Mouse (Mus musculus) intestine, embryonic 14.5 days (tissue): Measurements from ENCODE around the gene 3110082I17Rik. TPM values are rescaled to one million over a fixed set of nuclear protein-coding genes. Genes with fewer than 3 reads are reported as not detected.

Experiments used
- ATAC-seq: fragments of 200-750 bp; cut with Nextera tagmentation; replicated peaks from 2 replicates; pipeline ENCODE4 v1.8.0; 2017; ENCODE audit warnings: low read depth, moderate number of reproducible peaks, moderate TSS enrichment, moderate library complexity; ENCODE audit not compliant: low FRiP score, low TSS enrichment
- DNase-seq: peaks from one replicate; pipeline ENCODE4 v3.0.0-alpha.2; 2018; ENCODE audit warnings: low spot score
- H3K27ac ChIP-seq: fragments of 300-500 bp; sonication (generic); 2 replicates; pipeline ENCODE4 v1.5.1; 2014; ENCODE audit warnings: low read depth, mild to moderate bottlenecking, control low read depth
- H3K27me3 ChIP-seq: fragments of 300-500 bp; sonication (generic); replicated peaks from 2 replicates; pipeline ENCODE4 v1.6.1; 2014; ENCODE audit warnings: low read length, control low read depth; ENCODE audit not compliant: control insufficient read depth, insufficient read depth
- H3K36me3 ChIP-seq: fragments of 300-500 bp; sonication (generic); 2 replicates; pipeline ENCODE4 v1.6.1; 2014; ENCODE audit warnings: low read length, control low read depth; ENCODE audit not compliant: control insufficient read depth, insufficient read depth
- H3K4me1 ChIP-seq: fragments of 300-500 bp; sonication (generic); replicated peaks from 2 replicates; pipeline ENCODE4 v1.6.1; 2014; ENCODE audit warnings: low read length, control low read depth, mixed read lengths; ENCODE audit not compliant: control insufficient read depth, insufficient read depth
- H3K4me2 ChIP-seq: fragments of 300-500 bp; sonication (generic); 2 replicates; pipeline ENCODE4 v1.6.1; 2014; ENCODE audit warnings: low read length
- H3K4me3 ChIP-seq: fragments of 300-500 bp; sonication (generic); 2 replicates; pipeline ENCODE4 v1.5.1; 2014; ENCODE audit warnings: low read depth, low read length, control low read depth, mixed read lengths
- H3K9ac ChIP-seq: fragments of 300-500 bp; sonication (generic); 2 replicates; pipeline ENCODE4 v1.6.1; 2014; ENCODE audit warnings: mild to moderate bottlenecking, low read length
- H3K9me3 ChIP-seq: fragments of 300-500 bp; sonication (generic); 2 replicates; pipeline ENCODE4 v1.6.1; 2016; ENCODE audit warnings: low read length, control low read depth; ENCODE audit not compliant: control insufficient read depth
- WGBS: fragments of 180-500 bp; shearing (Covaris S2); extraction: QIAGEN DNeasy Blood & Tissue Kit; methylation state at CpG from one replicate; pipeline ENCODE4 v1.1.7; 2014; 5-methylcytosine and 5-hydroxymethylcytosine counted together
- polyA plus RNA-seq: library from polyadenylated mRNA; unstranded; fragments of >200 nt; fragmentation: Nextera tagmentation; extraction: Ambion mirVana; gene quantifications from 2 replicates; pipeline ENCODE4 v1.2.1, GENCODE M21; 2014

Gene 3110082I17Rik
- polyA plus RNA-seq, 1 experiment from 2014 or later, result 44.4 TPM

DNA sequence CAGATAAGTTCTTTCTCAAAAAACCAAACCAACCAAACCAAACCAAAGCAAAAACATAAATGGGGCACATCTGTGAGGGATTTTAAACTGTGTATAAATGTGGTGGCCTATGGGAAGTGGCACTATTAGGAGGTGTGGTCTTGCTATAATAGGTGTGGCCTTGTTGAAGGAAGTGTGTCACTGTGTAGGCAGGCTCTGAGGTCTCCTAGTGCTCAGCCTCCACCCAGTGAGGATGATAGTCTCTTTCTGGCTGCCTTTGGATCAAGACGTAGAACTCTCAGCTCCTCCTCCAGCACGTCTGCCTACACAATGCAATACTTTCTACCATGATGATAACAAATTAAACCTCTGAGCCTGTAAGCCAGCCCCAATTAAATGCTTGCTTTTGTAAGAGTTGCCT, 6.0 kb upstream of the 3110082I17Rik start:
- no peaks in the 10 kb centered on the region for H3K4me1 ChIP-seq
- ATAC-seq, result no peak
- no peak for DNase-seq
- no peak overlapping the region for H3K9ac ChIP-seq
- H3K9me3 ChIP-seq, result no peaks in the 10 kb centered on the region
- no peak overlapping the region for H3K27ac ChIP-seq
- no peak overlapping the region for H3K4me2 ChIP-seq
- H3K36me3 ChIP-seq, result peaks cover 7% of the 10 kb centered on the region
- H3K27me3 ChIP-seq, result no peaks in the 10 kb centered on the region
- 74% methylated on average over 2 of the region's 2 CpGs for WGBS
- H3K4me3 ChIP-seq, result no peak overlapping the region

DNA sequence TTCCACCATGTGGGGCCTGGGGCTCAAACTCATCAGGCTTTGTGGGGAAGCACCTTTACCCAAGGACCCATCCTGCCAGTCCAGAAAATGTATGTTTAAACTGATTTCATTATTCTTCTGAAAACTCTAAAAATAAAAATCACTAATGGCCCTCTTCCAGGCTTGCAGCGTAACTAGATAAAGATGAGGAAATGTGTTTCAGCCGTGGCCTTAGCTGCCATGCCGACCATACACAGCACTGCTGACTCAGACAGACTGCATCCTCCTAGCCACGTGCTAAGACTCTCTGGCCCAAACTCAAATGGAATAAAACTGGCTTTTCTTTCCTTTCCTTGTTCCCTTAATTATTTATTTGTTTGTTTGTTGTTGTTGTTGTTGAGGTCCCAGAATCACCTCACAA, 4.5 kb upstream of the 3110082I17Rik start:
- no peak for ATAC-seq
- no peak for DNase-seq
- H3K27ac ChIP-seq, result no peak overlapping the region
- H3K9ac ChIP-seq, result no peak overlapping the region
- peaks cover under 1% of the 10 kb centered on the region; the same call in 1 of the 2 replicates for H3K4me1 ChIP-seq
- no peak overlapping the region for H3K4me3 ChIP-seq
- no peaks in the 10 kb centered on the region for H3K9me3 ChIP-seq
- WGBS, result 67% methylated on average over 4 of the region's 4 CpGs
- no peak overlapping the region for H3K4me2 ChIP-seq
- no peaks in the 10 kb centered on the region for H3K36me3 ChIP-seq
- H3K27me3 ChIP-seq, result no peaks in the 10 kb centered on the region

DNA sequence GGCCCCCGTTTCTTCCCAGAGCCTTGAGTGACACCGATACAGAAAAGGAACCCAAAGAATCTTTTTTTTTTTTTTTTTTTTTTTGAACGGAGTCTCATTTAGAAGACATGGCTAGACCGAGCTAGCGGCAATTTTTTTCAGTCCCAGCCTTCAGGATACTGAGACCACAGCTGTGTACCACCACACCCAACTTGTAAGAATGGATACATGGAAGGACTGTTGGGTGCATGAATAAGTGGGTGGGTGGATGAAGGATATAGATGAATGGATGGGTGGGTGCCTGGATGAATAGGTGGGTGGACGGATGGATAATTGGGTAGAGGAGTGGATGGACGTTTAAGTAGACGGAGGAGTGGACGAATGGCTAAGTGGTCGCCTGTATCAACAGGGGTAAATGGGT, 389 bp downstream of the 3110082I17Rik start:
- Histone ChIP-seq H3K27ac (no peak overlapping the region), H3K4me1 (peaks cover 7% of the 10 kb centered on the region; the same call in 1 of the 2 replicates), H3K27me3 (no peaks in the 10 kb centered on the region), H3K4me2 (peak overlapping the region; percentile 89), H3K36me3 (peaks cover 7% of the 10 kb centered on the region; the same call in 1 of the 2 replicates), H3K9me3 (no peaks in the 10 kb centered on the region), H3K9ac (peak overlapping the region; percentile 63), H3K4me3 (peak overlapping the region; percentile 68)
- WGBS, result 10% methylated on average over 10 of the region's 10 CpGs
- DNase-seq (no peak), ATAC-seq (peak; percentile 30)

DNA sequence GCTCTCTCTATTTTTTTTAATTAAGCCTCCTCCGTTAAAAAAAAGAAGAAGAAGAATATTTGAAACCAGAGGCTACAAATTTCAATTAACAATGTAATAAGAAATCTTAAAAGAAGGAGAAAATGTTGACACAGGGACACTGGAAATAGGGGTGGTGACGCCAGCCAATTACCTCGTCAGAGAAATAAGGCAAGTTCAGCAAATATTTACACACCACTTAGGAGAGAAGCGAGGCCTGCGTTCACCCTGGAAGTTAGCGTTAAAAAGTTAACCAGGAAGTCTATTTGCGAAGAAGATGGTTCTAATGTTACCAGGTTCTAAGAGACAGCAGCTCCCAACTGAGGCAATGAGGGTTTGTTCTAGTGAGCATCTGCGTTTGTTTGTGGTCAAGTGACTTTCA, 3.1 kb downstream of the 3110082I17Rik start:
- no peak for ATAC-seq

DNA sequence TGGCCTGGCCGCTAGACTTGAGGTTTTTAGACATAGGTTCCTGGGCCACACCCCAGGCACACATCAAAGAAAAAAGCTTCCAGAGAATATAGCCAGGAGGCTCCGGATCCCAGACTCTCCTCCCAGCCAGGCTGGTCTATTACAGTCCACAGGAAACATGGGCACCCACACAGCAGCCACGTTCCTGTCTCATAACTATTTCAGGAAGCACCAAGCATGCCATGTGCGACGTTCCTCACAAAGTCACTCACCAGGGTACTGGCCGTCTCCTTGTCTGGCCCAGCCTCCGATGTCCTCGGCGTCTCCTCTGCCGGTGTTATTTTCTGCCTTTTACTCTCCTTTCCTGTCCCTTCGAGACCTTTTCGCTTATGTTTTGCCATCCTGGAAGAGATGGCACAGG, 5.2 kb downstream of the 3110082I17Rik start:
- Histone ChIP-seq H3K9me3 (no peaks in the 10 kb centered on the region), H3K4me3 (no peak overlapping the region), H3K36me3 (peaks cover 10% of the 10 kb centered on the region; the same call in 1 of the 2 replicates), H3K27me3 (no peaks in the 10 kb centered on the region), H3K9ac (no peak overlapping the region), H3K27ac (no peak overlapping the region), H3K4me2 (no peak overlapping the region), H3K4me1 (peaks cover 7% of the 10 kb centered on the region; the same call in 1 of the 2 replicates)
- DNase-seq (no peak), ATAC-seq (no peak)
- 92% methylated on average over 12 of the region's 12 CpGs for WGBS

More for the DNA sequence above, 3.1 kb downstream of the 3110082I17Rik start:
- no peak overlapping the region for H3K4me2 ChIP-seq
- no peak for DNase-seq
- peaks cover 7% of the 10 kb centered on the region; the same call in 1 of the 2 replicates for H3K4me1 ChIP-seq
- no peak overlapping the region; the same call in 1 of the 2 replicates for H3K27ac ChIP-seq
- no peaks in the 10 kb centered on the region for H3K9me3 ChIP-seq
- H3K36me3 ChIP-seq, result peaks cover 10% of the 10 kb centered on the region; the same call in 1 of the 2 replicates
- H3K9ac ChIP-seq, result no peak overlapping the region
- H3K27me3 ChIP-seq, result no peaks in the 10 kb centered on the region
- H3K4me3 ChIP-seq, result no peak overlapping the region
- 77% methylated on average over 8 of the region's 8 CpGs for WGBS

DNA sequence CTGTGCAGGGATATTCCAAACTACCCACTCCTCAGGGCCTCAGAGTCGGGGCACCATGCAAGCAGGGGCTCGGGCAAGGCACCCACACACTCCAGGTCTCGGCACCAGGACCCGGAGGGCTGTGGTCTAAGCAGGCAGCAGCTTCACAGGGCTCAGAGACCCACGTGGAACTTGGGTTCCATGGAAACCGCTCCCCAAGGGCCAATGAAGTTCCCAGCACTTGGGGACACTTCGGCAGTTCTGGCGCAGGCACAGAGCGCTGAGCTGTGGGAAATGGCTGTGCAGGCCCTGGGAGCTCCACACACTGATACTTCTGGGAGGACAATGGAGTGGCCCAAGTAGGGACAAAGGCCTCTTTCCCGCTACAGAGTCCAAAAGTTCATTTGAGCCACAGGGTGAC, 7.3 kb downstream of the 3110082I17Rik start:
- no peak overlapping the region for H3K4me3 ChIP-seq

DNA sequence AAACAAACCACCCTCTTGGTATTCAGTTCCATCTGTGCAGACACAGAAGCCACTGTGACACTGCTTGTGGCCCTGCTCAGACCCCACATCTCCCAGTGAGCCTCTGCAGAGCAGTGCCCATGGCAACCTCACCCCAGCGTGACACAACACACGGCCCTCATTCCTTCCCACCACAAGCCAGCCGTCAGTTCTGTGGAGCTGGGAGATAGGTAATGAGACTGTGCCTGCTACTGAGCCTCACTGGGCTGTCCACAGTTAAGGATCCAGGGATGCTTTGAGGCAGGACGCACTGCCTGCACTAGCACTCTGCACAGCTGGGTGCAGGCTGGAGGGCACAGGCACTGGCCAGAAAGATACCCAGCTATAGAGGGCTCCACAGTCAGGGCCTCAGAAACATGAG, 10.4 kb downstream of the 3110082I17Rik start:
- 21% methylated on average over 4 of the region's 4 CpGs for WGBS
- H3K4me2 ChIP-seq, result no peak overlapping the region
- H3K4me3 ChIP-seq, result no peak overlapping the region
- ATAC-seq (no peak), DNase-seq (no peak)
- H3K36me3 ChIP-seq, result peaks cover 3% of the 10 kb centered on the region; the same call in 1 of the 2 replicates
- H3K4me1 ChIP-seq, result peaks cover 11% of the 10 kb centered on the region
- H3K27ac ChIP-seq, result no peak overlapping the region
- no peak overlapping the region for H3K9ac ChIP-seq
- H3K9me3 ChIP-seq, result no peaks in the 10 kb centered on the region
- H3K27me3 ChIP-seq, result no peaks in the 10 kb centered on the region

More for the DNA sequence above, 7.3 kb downstream of the 3110082I17Rik start:
- Histone ChIP-seq H3K4me1 (peaks cover 11% of the 10 kb centered on the region), H3K4me2 (no peak overlapping the region), H3K9me3 (no peaks in the 10 kb centered on the region), H3K36me3 (peaks cover 10% of the 10 kb centered on the region; the same call in 1 of the 2 replicates), H3K27me3 (no peaks in the 10 kb centered on the region), H3K9ac (no peak overlapping the region), H3K27ac (no peak overlapping the region)
- DNase-seq, result no peak
- WGBS, result 92% methylated on average over 10 of the region's 10 CpGs
- ATAC-seq, result no peak

DNA sequence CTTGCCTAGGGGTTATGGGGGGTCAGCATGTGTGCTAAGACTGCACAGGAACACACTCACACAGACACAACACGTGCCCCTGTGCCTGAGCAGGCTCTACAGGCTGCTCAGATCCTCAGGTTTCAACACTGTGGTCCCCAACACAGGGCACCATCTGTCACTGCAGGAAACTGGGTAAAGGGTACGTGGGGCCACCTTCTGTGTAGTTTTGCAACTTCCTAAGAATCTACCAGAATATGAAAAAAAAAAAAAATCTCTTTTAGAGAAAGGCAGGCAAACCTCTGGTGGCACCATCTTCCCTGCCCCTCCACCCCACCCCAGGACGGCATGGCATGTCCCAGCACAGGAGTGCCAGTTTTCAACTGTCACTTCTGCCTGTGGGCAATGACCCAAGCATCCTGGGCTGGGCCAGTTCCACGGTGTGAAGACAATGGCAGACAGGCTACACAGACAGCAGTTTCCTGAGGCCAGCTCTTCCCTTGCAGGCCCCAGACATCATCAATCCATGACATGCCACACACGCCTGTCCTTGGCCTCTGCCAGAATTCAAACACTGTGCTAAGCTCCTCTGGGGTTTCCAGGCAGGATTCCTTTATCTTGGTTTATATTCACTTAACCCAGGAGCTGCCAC, 11.1 kb downstream of the 3110082I17Rik start:
- no peak overlapping the region for H3K27ac ChIP-seq
- 43% methylated on average over 5 of the region's 5 CpGs for WGBS
- no peaks in the 10 kb centered on the region for H3K27me3 ChIP-seq
- H3K4me1 ChIP-seq, result peaks cover 11% of the 10 kb centered on the region
- DNase-seq (no peak), ATAC-seq (no peak; the same call in 1 of the 2 replicates)
- H3K9me3 ChIP-seq, result no peaks in the 10 kb centered on the region
- no peak overlapping the region for H3K4me2 ChIP-seq
- H3K36me3 ChIP-seq, result no peaks in the 10 kb centered on the region
- no peak overlapping the region for H3K9ac ChIP-seq
- no peak overlapping the region for H3K4me3 ChIP-seq

DNA sequence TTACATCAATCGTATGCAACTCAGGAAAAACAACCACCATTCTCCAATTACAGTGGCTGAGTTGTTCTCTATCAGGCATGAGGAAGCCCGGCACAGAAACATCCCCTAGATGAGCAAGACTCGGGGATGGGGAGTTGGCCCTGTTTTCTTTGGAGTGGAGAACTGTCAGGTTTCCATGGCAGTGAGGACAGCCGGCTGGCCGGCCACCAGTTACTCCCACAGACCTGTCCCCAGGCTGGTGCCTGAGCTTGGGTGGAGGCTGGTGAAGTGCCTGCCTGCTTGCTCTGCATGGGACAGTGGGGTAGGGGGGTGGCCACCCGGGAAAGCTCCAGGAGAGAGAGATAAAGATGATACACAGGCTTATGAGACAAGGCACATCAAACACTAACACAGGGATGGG, 12.3 kb downstream of the 3110082I17Rik start:
- Histone ChIP-seq H3K9ac (no peak overlapping the region), H3K27me3 (no peaks in the 10 kb centered on the region), H3K27ac (no peak overlapping the region), H3K4me1 (peaks cover 11% of the 10 kb centered on the region), H3K4me2 (no peak overlapping the region), H3K9me3 (no peaks in the 10 kb centered on the region), H3K4me3 (no peak overlapping the region), H3K36me3 (no peaks in the 10 kb centered on the region)
- DNase-seq (no peak), ATAC-seq (no peak)
- WGBS, result 68% methylated on average over 6 of the region's 6 CpGs
